Mouse (Mus musculus): Measurements from ENCODE around the gene Osbpl9.

The Osbpl9 gene

DNA sequence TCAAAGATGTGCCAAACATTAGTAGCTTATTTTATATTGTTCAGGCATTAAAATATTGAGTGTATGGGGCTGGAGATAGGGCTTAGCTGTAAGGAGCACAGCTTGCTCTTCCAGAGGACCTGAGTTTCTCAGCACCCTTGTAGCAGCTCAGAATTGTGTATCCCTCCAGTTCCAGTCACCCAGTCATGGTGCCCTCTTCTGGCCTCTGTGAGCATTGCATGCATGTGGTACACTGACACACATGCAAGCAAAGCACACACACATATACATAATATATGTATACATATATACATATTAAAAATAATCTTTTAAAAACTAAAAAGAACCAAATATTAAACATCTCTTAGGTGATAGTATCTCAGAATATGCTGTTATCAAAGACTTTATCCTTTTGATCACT, 165.7 kb downstream of the Osbpl9 start:
- DNase-seq (ENCODE audit: low spot score): peak; percentile 54

DNA sequence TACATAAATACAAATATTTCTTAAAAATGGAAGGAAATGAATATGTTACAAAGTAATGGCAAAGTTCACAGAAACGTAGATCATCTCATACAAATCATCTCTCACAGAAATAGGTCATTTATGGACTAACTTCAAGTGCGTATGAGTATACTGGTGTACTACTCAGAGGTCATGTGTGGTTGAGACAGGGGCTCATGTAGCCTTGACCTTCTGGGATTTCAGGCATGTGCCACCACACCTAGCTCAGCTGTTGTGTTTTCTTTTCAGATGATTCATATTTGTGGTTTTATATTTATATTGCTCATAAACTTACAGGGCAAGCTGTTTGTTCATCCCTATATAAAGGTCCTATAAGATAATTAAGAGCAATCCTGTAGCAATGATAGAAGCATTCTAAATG, 171.8 kb downstream of the Osbpl9 start:
- DNase-seq (ENCODE audit: low spot score): no peak

DNA sequence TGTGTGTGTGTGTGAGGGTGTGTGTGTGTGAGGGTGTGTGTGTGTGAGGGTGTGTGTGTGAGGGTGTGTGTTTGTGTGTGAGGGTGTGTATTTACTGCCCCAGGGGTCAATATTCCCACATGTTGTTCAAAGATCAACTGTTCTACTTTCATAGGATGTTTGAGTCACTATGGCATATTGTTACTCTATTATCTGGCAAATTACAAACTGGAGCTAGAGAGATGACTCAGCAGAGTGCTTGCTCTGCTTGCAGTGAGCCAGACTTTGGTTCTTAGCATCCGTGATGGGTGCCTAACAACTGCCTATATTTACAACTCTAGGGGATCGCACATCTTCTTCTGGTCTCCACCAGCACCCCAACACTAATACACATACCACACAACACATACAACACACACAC, 172.2 kb downstream of the Osbpl9 start:
- DNase-seq (ENCODE audit: low spot score): no peak

DNA sequence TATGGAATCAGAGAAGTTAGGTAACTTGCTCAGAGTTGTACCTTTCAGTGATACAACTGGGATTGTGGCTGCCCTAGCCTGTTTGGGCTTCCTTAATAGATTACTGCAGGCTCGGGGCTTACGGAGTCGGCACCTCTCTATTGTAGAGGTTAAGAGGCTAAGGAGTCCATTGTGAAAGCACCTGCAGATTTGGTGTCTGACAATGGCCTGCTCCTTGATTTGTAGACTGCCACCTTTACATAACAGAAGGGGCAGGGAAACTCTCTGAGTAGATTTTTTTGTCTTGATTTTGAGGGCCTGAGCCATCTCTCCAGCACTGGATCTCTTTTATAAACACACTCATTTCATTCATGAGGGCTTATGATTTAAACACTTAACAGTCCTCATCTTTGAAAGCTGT, 175.5 kb downstream of the Osbpl9 start:
- DNase-seq (ENCODE audit: low spot score): no peak

DNA sequence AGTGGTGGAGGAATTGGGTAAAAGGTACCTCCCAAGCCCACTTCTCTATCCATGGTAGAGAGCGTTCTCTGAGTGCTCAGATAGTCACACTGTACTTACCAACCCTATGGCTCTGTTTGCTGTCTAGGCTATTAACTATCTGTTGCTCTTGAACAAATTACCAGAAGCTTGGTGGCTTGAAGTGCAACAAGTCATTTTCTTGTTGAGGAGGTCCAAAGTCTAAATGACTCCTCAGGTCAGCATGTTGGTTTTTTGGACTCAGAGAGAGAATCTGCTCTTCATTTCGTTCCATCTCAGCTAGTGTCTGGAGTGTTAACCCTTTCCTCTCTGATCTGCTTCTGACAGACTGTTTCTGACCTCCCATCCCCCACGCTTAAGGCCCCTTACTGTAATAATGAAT, 177.0 kb downstream of the Osbpl9 start:
- no peak for DNase-seq (ENCODE audit: low spot score)

DNA sequence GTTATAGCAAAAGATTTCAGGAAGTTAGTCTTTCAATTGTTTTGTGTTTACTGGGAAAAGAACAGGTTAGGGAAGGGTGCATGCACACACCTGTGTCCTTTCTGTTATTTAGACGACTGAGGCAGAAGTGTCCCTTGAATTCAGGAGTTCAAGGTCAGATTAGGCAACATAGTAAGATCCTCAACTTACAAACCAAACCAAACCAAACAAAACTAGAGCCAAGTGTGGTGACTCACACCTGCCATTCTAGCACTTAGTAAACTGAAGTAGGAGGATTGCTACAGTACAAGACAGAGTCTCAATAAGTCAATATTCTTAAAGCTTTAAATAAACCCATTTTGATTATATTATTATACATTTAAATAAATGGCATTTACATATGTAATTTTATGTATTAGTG, 180.1 kb downstream of the Osbpl9 start:
- DNase-seq (ENCODE audit: low spot score): no peak

DNA sequence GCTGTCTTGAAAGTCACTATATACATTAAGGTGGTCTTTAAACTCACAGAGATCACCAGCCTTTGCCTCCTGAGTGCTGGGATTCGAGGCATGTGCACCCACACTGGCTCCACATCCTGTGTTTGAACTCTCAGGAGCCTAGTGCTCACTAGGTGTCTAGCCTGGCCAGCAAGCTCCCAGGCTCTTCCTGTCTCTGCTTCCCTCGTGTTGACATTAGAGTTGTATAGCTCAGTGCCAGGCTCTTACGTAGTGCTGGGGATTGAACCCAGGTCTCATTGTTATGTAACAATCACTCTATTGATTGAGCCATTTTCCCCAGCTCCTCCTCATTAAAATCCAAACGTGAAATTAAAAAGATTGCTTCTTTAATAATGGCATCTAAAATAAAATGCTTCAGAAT, 182.8 kb downstream of the Osbpl9 start:
- no peak for DNase-seq (ENCODE audit: low spot score)

DNA sequence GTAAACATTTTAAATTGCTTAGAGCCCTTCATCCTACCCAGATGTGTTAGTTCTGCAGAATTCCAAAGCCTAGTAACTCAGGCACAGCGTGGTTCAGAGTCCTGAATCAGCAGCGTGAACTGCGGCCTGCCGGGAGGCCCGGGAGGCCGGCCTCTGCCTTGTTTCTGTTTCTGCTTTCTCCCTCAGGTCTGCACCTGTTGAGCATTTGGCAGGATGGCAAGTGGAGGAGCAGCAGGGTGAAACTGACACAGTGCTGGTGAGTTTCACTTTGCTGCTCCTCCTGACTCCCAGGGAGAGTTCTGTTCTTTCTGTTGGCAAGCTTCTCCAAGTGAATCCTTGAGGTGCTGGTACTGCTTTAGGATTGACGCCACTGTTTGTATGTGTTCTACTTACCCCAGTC, 184.6 kb downstream of the Osbpl9 start:
- DNase-seq (ENCODE audit: low spot score): peak; percentile 11

DNA sequence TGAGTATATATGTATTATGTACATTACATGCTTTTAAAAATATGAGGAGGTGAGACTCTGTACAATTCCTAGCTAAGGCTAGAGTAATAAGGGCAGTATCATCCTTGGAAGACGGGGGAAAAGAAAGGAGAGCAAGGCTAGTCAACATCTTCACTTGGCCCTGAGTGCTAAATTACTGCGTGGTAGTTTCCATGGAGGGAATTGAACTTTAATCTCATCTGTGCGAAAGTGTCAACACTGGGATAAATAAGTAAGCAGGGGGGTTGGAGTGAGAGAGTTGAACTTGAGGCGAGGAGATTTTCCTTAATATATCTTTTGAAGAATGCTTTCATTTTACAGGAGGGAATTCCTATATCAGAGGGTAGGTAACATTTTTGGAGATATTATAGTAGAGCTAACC, 188.0 kb downstream of the Osbpl9 start:
- DNase-seq (ENCODE audit: low spot score): no peak

Measured in ovary, postnatal 36 days (tissue).